Mouse (Mus musculus): ENCODE measurements around the gene Letm1. TPM values are rescaled to one million over a fixed set of nuclear protein-coding genes. Genes with fewer than 3 reads are reported as not detected.

Letm1 gene
- polyA plus RNA-seq, 1 experiment = 69.5 TPM

GRCm38 (mm10) chr5:33705612-33706349 lies 76.8 kb downstream of the Letm1 start:
- Histone ChIP-seq H3K4me3 (ENCODE audit: control insufficient read depth, insufficient read depth, low read length) (no peak overlapping the region), H3K27ac (ENCODE audit: control insufficient read depth, insufficient read depth, low read length) (no peak overlapping the region), H3K27me3 (ENCODE audit: control insufficient read depth, insufficient read depth, low read length) (no peaks in the 10 kb centered on the region), H3K4me1 (replicated peaks; ENCODE audit: control insufficient read depth, insufficient read depth, low read length) (no peaks in the 10 kb centered on the region), H3K36me3 (ENCODE audit: control insufficient read depth, insufficient read depth, low read length) (no peaks in the 10 kb centered on the region)
- TF ChIP-seq CTCF (IDR thresholded peaks at IDR 0.05; ENCODE audit: borderline replicate concordance, control insufficient read depth, extremely low read depth, insufficient read depth, low read length, poor library complexity) (no peak), POLR2A (IDR thresholded peaks at IDR 0.05; ENCODE audit: control insufficient read depth, extremely low read depth, insufficient read depth, low read length, poor library complexity) (no peak)
- WGBS = 86% methylated on average over 9 of the region's 9 CpGs
- no peak for DNase-seq

GRCm38 (mm10) chr5:33704945-33705611 lies 77.5 kb downstream of the Letm1 start:
- TF ChIP-seq CTCF (IDR thresholded peaks at IDR 0.05; ENCODE audit: borderline replicate concordance, control insufficient read depth, extremely low read depth, insufficient read depth, low read length, poor library complexity) (no peak), POLR2A (IDR thresholded peaks at IDR 0.05; ENCODE audit: control insufficient read depth, extremely low read depth, insufficient read depth, low read length, poor library complexity) (no peak)
- whole genome bisulfite sequencing = 85% methylated on average over 11 of the region's 11 CpGs
- DNase-seq = no peak
- Histone ChIP-seq H3K36me3 (ENCODE audit: control insufficient read depth, insufficient read depth, low read length) (no peaks in the 10 kb centered on the region), H3K4me1 (replicated peaks; ENCODE audit: control insufficient read depth, insufficient read depth, low read length) (no peaks in the 10 kb centered on the region), H3K27me3 (ENCODE audit: control insufficient read depth, insufficient read depth, low read length) (no peaks in the 10 kb centered on the region), H3K27ac (ENCODE audit: control insufficient read depth, insufficient read depth, low read length) (no peak overlapping the region), H3K4me3 (ENCODE audit: control insufficient read depth, insufficient read depth, low read length) (no peak overlapping the region)

- Histone ChIP-seq H3K27ac (ENCODE audit: control insufficient read depth, insufficient read depth, low read length) (no peak overlapping the region), H3K36me3 (ENCODE audit: control insufficient read depth, insufficient read depth, low read length) (no peaks in the 10 kb centered on the region), H3K4me3 (ENCODE audit: control insufficient read depth, insufficient read depth, low read length) (no peak overlapping the region), H3K4me1 (replicated peaks; ENCODE audit: control insufficient read depth, insufficient read depth, low read length) (no peaks in the 10 kb centered on the region), H3K27me3 (ENCODE audit: control insufficient read depth, insufficient read depth, low read length) (no peaks in the 10 kb centered on the region)
- WGBS = 92% methylated on average over 8 of the region's 8 CpGs
- no peak for TF ChIP-seq POLR2A (IDR thresholded peaks at IDR 0.05; ENCODE audit: control insufficient read depth, extremely low read depth, insufficient read depth, low read length, poor library complexity)
- no peak for TF ChIP-seq CTCF (IDR thresholded peaks at IDR 0.05; ENCODE audit: borderline replicate concordance, control insufficient read depth, extremely low read depth, insufficient read depth, low read length, poor library complexity)
- no peak for DNase-seq
These were observed 78.6 kb downstream of the Letm1 start for GRCm38 (mm10) chr5:33703999-33704398.

GRCm38 (mm10) chr5:33701832-33702231 lies 80.8 kb downstream of the Letm1 start:
- TF ChIP-seq POLR2A (IDR thresholded peaks at IDR 0.05; ENCODE audit: control insufficient read depth, extremely low read depth, insufficient read depth, low read length, poor library complexity) (no peak), CTCF (IDR thresholded peaks at IDR 0.05; ENCODE audit: borderline replicate concordance, control insufficient read depth, extremely low read depth, insufficient read depth, low read length, poor library complexity) (no peak)
- H3K27me3 ChIP-seq (ENCODE audit: control insufficient read depth, insufficient read depth, low read length) = no peaks in the 10 kb centered on the region
- no peaks in the 10 kb centered on the region for H3K36me3 ChIP-seq (ENCODE audit: control insufficient read depth, insufficient read depth, low read length)
- no peak for DNase-seq
- H3K4me1 ChIP-seq (replicated peaks; ENCODE audit: control insufficient read depth, insufficient read depth, low read length) = no peaks in the 10 kb centered on the region
- no peak overlapping the region for H3K4me3 ChIP-seq (ENCODE audit: control insufficient read depth, insufficient read depth, low read length)
- H3K27ac ChIP-seq (ENCODE audit: control insufficient read depth, insufficient read depth, low read length) = no peak overlapping the region
- 76% methylated on average over 11 of the region's 11 CpGs for WGBS

GRCm38 (mm10) chr5:33700010-33700409 lies 82.6 kb downstream of the Letm1 start:
- 89% methylated on average over 13 of the region's 13 CpGs for WGBS
- DNase-seq = no peak
- H3K36me3 ChIP-seq (ENCODE audit: control insufficient read depth, insufficient read depth, low read length) = no peaks in the 10 kb centered on the region
- H3K4me1 ChIP-seq (replicated peaks; ENCODE audit: control insufficient read depth, insufficient read depth, low read length) = 0 out of 2 replicates have a peak, but pooled peaks cover 5% of the 10 kb centered on the region
- H3K27ac ChIP-seq (ENCODE audit: control insufficient read depth, insufficient read depth, low read length) = no peak overlapping the region
- peaks cover 2% of the 10 kb centered on the region; the same call in 1 of the 2 replicates for H3K27me3 ChIP-seq (ENCODE audit: control insufficient read depth, insufficient read depth, low read length)
- TF ChIP-seq POLR2A (IDR thresholded peaks at IDR 0.05; ENCODE audit: control insufficient read depth, extremely low read depth, insufficient read depth, low read length, poor library complexity) (no peak), CTCF (IDR thresholded peaks at IDR 0.05; ENCODE audit: borderline replicate concordance, control insufficient read depth, extremely low read depth, insufficient read depth, low read length, poor library complexity) (no peak)
- no peak overlapping the region for H3K4me3 ChIP-seq (ENCODE audit: control insufficient read depth, insufficient read depth, low read length)

GRCm38 (mm10) chr5:33698669-33699068 lies 83.9 kb downstream of the Letm1 start:
- no peak overlapping the region for H3K4me3 ChIP-seq (ENCODE audit: control insufficient read depth, insufficient read depth, low read length)
- peaks cover 6% of the 10 kb centered on the region; the same call in 1 of the 2 replicates for H3K27me3 ChIP-seq (ENCODE audit: control insufficient read depth, insufficient read depth, low read length)
- H3K36me3 ChIP-seq (ENCODE audit: control insufficient read depth, insufficient read depth, low read length) = no peaks in the 10 kb centered on the region
- DNase-seq = no peak
- 97% methylated on average over 5 of the region's 5 CpGs for WGBS
- 0 out of 2 replicates have a peak, but pooled peaks cover 5% of the 10 kb centered on the region for H3K4me1 ChIP-seq (replicated peaks; ENCODE audit: control insufficient read depth, insufficient read depth, low read length)
- TF ChIP-seq POLR2A (IDR thresholded peaks at IDR 0.05; ENCODE audit: control insufficient read depth, extremely low read depth, insufficient read depth, low read length, poor library complexity) = no peak
- TF ChIP-seq CTCF (IDR thresholded peaks at IDR 0.05; ENCODE audit: borderline replicate concordance, control insufficient read depth, extremely low read depth, insufficient read depth, low read length, poor library complexity) = no peak
- no peak overlapping the region for H3K27ac ChIP-seq (ENCODE audit: control insufficient read depth, insufficient read depth, low read length)

All from thymus, adult 2 months (tissue).